Mouse (Mus musculus) inflammation-experienced regulatory T-cells (primary cell): ENCODE data around the gene Chek1. TPM values are rescaled to one million over a fixed set of nuclear protein-coding genes. Genes with fewer than 3 reads are reported as not detected.

Experiments
- polyA plus RNA-seq, 2 experiments: library from polyadenylated mRNA; unstranded; fragments of 100-300 nt; shearing (Covaris generic); gene quantifications; one replicate each; pipeline ENCODE4 v1.2.1; 2017

The Chek1 gene
- polyA plus RNA-seq = 1 to 10 TPM; 2.0 to 6.4 TPM

GRCm38 (mm10) chr9:36727034-36727755 lies at the start of gene Chek1:
Gene Chek1 (minus strand): TSS chr9:36727065.

GRCm38 (mm10) chr9:36767203-36768143 lies 40.6 kb upstream of the Chek1 start, which contains the start of gene Stt3a:
Gene Stt3a (minus strand): TSS chr9:36767679.

GRCm38 (mm10) chr9:36692920-36693319 lies 33.9 kb downstream of the Chek1 start, which contains the start of gene Acrv1:
Gene Acrv1 (plus strand): TSS chr9:36693220.

Other genes starting within 250 kb of the Chek1 start
- under 1 TPM in 1 of 2 experiments, not detected in 1; 0.32 TPM for gene Gm5615, start 185.1 kb downstream of the Chek1 start, polyA plus RNA-seq
- not detected for gene Gm17689, start 144.4 kb downstream of the Chek1 start, polyA plus RNA-seq
- gene A630095E13Rik, start 83.7 kb downstream of the Chek1 start, polyA plus RNA-seq = not detected
- gene Acrv1, start 33.8 kb downstream of the Chek1 start, polyA plus RNA-seq = not detected
- 100 to 1,000 TPM; 204 to 225 TPM for gene Stt3a, start 40.6 kb upstream of the Chek1 start, polyA plus RNA-seq
- 10 to 100 TPM; 64.8 to 76.0 TPM for gene Ei24, start 70.3 kb upstream of the Chek1 start, polyA plus RNA-seq
- gene Fez1, start 94.8 kb upstream of the Chek1 start, polyA plus RNA-seq = 1 to 10 TPM in 1 of 2 experiments, under 1 TPM in 1; 0.37 to 3.0 TPM